Mouse (Mus musculus) yolk sac, embryonic 10.5 days (tissue): ENCODE data around the gene Zcwpw1.
"Not testable (repeated sequence)": the region's sequence is repeated elsewhere in the genome, so short reads cannot be mapped to it uniquely, and the experiment has no call there.

Source experiments
- DNase-seq: peaks from one replicate; pipeline ENCODE4 v3.0.0-alpha.2; 2017; ENCODE audit warnings: low spot score

Gene Zcwpw1

DNA sequence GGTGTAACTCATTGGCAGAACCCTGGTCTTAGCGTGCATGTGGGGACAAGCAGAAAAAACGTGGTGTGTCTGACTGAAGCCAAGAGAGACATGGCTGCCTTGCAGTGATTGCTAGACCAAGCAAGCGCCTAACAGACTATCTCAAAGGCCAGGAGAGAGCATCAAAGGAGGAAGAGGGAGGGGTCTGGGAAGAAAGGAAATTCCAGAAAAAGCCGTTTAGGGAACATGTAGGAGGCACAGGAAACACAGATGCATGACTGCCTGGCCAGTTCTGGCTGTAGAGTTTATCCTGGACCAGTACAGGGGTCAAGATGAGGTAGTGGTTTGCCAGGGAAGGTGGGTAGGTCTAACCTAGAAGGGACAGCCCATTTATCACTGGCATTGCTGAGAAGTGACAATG lies 45.9 kb downstream of the Zcwpw1 start:
- DNase-seq: no peak

DNA sequence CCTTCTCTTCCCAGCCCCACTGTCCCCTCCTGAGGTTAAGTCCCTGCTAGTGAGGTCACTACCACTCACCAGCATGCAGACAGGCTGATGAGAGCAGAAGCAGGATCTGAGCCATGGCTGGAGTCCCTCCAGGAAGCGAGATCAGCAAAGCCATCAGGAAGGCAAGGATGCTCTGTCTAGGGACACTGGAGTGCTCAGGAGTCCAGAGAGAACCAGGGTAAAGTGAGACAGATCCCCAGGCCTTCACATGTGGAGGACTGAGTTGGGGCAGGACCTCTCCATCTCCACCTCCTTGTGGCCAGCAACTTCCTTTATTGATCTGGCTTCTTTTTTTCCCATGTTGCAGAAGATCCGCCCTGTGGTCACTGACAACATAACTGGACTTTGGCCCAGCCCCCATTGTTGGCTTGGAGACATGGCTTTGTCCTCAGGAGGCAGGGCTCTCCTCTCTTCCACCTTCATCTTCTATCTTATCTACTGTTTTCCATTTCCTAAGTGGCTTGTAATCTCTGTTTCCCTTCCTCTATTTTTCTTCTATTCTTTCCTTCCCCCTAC lies 48.4 kb downstream of the Zcwpw1 start, which contains the start of gene Pilra:
TSS of gene Pilra (minus strand) at position 316 of the 555 bp plus-strand sequence.
- not testable (repeated sequence) for DNase-seq

DNA sequence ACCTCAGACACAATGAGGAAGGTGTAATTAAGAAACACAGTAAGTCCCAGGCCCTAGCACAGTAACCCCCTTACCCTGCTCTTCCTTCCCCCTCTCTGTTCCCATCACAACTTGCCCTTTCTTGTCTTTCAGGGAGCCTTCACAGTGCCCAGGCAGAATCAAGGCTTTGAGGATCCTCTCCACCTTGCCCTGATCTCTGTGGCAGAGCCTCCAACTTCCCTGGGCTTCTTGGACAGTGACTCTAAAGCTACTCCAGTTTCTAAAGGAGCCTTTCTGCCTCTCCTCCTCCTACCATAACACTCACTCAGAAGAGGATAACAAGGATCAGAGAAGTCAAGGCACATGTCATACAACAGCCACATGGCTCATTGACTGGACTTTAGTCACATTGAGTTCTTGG lies 49.0 kb downstream of the Zcwpw1 start:
- DNase-seq: no peak

DNA sequence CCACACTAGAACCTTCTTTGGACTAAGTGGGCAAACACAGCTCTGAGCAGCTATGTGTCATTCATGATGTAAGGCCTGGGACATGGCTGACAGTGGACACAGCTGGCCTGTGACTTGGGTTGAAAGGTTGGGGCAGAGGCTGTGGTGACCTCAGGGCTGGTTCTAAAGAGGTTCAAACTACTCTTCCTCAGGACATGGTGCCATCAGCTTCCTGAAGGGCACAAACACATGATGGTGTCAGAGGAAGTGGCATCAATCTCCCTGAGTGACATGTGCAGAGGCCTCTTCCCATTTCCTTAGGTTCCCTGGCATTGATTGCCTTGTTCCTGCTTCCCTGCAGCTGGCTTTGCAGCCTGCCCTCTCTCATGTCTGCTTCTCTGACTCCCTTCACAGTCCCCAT lies 49.5 kb downstream of the Zcwpw1 start:
- not testable (repeated sequence) for DNase-seq

DNA sequence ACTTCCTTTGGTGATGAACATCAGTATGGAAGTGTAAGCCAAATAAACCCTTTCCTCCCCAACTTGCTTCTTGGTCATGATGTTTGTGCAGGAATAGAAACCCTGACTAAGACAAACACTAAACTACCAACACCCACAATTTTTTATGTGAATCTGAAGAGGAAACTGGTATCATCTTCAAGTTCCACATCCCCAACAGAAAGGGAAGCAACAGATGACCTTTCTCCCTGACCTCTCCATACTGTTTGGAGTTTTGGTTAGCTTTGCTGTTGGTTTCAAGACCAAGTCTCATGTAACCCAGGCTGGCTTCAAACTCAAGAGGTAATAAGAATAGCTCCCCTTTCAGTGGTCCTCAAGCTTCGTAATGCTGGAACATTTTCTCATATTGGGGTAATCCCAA lies 62.7 kb downstream of the Zcwpw1 start:
- not testable (repeated sequence) for DNase-seq

DNA sequence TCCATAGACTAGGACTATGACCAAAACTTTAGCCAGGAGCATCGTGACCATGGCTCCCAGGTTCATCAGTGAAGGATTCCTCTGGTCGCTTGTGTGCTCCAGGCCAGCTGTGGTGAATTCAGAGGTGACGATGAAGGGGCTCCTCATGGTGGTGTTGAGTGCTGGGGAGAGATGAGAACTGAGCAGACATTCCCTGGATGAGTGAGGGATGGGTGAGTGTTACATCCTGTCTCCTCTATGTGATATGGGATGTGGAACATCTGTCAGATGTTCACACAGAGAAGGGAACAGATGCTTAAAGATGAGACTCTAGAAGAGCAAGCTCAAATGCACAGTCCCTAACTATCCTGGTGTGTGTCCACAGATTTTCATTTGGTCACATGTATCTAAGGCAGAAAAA lies 67.3 kb downstream of the Zcwpw1 start:
- not testable (repeated sequence) for DNase-seq

DNA sequence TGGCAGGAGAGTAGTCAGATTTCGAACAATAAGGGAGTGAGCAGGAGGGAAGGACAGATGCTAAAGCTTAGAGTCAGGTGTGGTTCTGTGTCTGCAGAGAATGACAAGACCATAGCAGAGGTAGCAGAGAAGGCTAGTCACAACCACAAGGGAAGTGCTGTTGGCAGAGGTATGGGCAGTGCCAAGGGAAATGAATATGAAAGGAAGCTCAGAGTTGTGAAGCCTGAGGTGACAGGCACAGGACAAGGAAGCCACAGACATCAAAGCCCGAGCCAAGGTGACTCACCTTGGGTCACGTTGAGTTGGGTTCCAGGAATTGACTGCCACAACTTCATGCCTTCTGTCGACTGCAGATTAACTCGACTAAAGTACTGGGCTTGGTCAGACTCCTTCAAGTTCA lies 69.3 kb downstream of the Zcwpw1 start:
- DNase-seq: not testable (repeated sequence)

DNA sequence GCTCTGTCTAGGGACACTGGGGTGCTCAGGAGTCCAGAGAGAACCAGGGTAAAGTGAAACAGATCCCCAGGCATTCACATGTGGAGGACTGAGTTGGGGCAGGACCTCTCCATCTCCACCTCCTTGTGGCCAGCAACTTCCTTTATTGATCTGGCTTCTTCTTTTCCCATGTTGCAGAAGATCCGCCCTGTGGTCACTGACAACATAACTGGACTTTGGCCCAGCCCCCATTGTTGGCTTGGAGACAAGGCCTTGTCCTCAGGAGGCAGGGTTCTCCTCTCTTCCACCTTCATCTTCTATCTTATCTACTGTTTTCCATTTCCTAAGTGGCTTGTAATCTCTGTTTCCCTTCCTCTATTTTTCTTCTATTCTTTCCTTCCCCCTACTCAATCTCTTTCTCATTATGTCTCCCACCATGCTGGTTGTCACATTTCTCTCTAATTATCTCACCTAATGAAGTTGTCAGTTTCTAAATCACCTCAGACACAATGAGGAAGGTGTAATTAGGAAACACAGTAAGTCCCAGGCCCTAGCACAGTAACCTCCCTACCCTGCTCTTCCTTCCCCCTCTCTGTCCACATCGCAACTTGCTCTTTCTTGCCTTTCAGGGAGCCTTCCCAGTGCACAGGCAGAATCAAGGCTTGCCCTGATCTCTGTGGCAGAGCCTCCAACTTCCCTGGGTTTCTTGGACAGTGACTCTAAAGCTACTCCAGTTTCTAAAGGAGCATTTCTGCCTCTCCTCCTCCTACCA lies 70.5 kb downstream of the Zcwpw1 start, which contains the start of gene Pilrb1:
TSS of gene Pilrb1 (minus strand) at position 147 of the 751 bp plus-strand sequence.
- not testable (repeated sequence) for DNase-seq

DNA sequence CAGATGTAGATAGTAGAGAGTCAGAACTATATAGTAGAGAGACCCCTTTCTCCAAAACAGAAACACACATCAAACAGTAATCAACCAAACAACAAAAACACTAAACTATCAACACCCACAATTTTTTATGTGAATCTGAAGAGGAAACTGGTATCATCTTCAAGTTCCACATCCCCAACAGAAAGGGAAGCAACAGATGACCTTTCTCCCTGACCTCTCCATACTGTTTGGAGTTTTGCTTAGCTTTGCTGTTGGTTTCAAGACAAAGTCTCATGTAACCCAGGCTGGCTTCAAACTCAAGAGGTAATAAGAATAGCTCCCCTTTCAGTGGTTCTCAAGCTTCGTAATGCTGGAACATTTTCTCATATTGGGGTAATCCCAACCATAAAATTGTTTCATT lies 76.4 kb downstream of the Zcwpw1 start:
- not testable (repeated sequence) for DNase-seq

DNA sequence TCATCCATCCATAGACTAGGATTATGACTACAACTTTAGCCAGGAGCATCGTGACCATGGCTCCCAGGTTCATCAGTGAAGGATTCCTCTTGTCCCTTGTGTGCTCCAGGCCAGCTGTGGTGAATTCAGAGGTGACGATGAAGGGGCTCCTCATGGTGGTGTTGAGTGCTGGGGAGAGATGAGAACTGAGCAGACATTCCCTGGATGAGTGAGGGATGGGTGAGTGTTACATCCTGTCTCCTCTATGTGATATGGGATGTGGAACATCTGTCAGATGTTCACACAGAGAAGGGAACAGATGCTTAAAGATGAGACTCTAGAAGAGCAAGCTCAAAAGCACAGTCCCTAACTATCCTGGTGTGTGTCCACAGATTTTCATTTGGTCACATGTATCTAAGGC lies 81.0 kb downstream of the Zcwpw1 start:
- not testable (repeated sequence) for DNase-seq

DNA sequence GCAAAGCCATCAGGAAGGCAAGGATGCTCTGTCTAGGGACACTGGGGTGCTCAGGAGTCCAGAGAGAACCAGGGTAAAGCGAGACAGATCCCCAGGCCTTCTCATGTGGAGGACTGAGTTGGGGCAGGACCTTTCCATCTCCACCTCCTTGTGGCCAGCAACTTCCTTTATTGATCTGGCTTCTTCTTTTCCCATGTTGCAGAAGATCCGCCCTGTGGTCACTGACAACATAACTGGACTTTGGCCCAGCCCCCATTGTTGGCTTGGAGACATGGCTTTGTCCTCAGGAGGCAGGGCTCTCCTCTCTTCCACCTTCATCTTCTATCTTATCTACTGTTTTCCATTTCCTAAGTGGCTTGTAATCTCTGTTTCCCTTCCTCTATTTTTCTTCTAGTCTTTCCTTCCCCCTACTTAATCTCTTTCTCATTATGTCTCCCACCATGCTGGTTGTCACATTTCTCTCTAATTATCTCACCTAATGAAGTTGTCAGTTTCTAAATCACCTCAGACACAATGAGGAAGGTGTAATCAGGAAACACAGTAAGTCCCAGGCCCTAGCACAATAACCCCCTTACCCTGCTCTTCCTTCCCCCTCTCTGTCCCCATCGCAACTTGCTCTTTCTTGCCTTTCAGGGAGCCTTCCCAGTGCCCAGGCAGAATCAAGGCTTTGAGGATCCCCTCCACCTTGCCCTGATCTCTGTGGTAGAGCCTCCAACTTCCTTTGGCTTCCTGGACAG lies 84.2 kb downstream of the Zcwpw1 start, which contains the start of gene Pilrb2:
TSS of gene Pilrb2 (minus strand) at position 172 of the 737 bp plus-strand sequence.
- not testable (repeated sequence) for DNase-seq
